17 mouse cellular contexts compared by ENCODE assay signal in genomic region chr1:184536311-184537200, GRCm38 (mm10).
DNase-seq lines count a peak whose midpoint lies in the region; ATAC-seq lines count a peak whose summit lies in the region.
"Had no signal": no experiment of that assay in that cellular context is flagged by ENCODE, and none has a peak within 500 bp of the region (broad histone marks: within the 10 kb centered on the region; RNA-seq: fewer than 3 reads in every experiment).

No protein-coding gene starts in this region.

- 50% methylated on average over 11 of the region's 11 CpGs for WGBS in liver, embryonic 15.5 days (ENCODE audit: insufficient replicate concordance)
- 66% methylated on average over 11 of the region's 11 CpGs for WGBS in liver, embryonic 11.5 days
- 87% methylated on average over 11 of the region's 11 CpGs for WGBS in hindbrain, embryonic 13.5 days

- H3K4me1 ChIP-seq in liver, embryonic 15.5 days (replicated peaks), result no peaks in the 10 kb centered on the region
- no peaks in the 10 kb centered on the region for H3K4me1 ChIP-seq in liver, embryonic 11.5 days (replicated peaks; ENCODE audit: control insufficient read depth, insufficient read depth, low read length)
- no peaks in the 10 kb centered on the region for H3K4me1 ChIP-seq in hindbrain, embryonic 13.5 days (replicated peaks)
- H3K4me1 ChIP-seq: forebrain, embryonic 10.5 days had no signal

- no peaks in the 10 kb centered on the region for H3K36me3 ChIP-seq in liver, embryonic 15.5 days (replicated peaks)
- no peaks in the 10 kb centered on the region for H3K36me3 ChIP-seq in liver, embryonic 11.5 days (ENCODE audit: control insufficient read depth, insufficient read depth, low read length)
- no peaks in the 10 kb centered on the region for H3K36me3 ChIP-seq in hindbrain, embryonic 13.5 days
- H3K36me3 ChIP-seq: embryonic facial prominence, embryonic 13.5 days; forebrain, embryonic 10.5 days had no signal

- peak overlapping the region; percentile 29; the same call in 1 of the 2 replicates for H3K27ac ChIP-seq in liver, embryonic 15.5 days (replicated peaks)
- no peak overlapping the region for H3K27ac ChIP-seq in liver, embryonic 11.5 days (ENCODE audit: low read depth, low read length)
- no peak overlapping the region for H3K27ac ChIP-seq in hindbrain, embryonic 13.5 days
- H3K27ac ChIP-seq: embryonic facial prominence, embryonic 13.5 days; forebrain, embryonic 10.5 days; liver, embryonic 14.5 days had no signal

- no peak overlapping the region for H3K9ac ChIP-seq in liver, embryonic 15.5 days
- H3K9ac ChIP-seq in liver, embryonic 11.5 days (ENCODE audit: low read depth, low read length), result no peak overlapping the region
- H3K9ac ChIP-seq in hindbrain, embryonic 13.5 days, result no peak overlapping the region
- H3K9ac ChIP-seq: embryonic facial prominence, embryonic 13.5 days; liver, embryonic 14.5 days had no signal

- H3K4me2 ChIP-seq in liver, embryonic 15.5 days, result no peak overlapping the region
- no peak overlapping the region for H3K4me2 ChIP-seq in liver, embryonic 11.5 days
- no peak overlapping the region for H3K4me2 ChIP-seq in hindbrain, embryonic 13.5 days
- H3K4me2 ChIP-seq: embryonic facial prominence, embryonic 13.5 days had no signal

- ATAC-seq in liver, embryonic 15.5 days (ENCODE audit: insufficient read depth), result no peak
- no peak for ATAC-seq in liver, embryonic 11.5 days (replicated peaks; ENCODE audit: low FRiP score)
- peak; percentile 75 for ATAC-seq in common myeloid progenitor, adult 5-6 weeks (replicated peaks; ENCODE audit: low read depth, poor library complexity, severe bottlenecking)
- ATAC-seq in megakaryocyte-erythroid progenitor cell, adult 5-6 weeks (replicated peaks; ENCODE audit: low FRiP score, low TSS enrichment, poor library complexity, severe bottlenecking), result peak; percentile 52; the same call in 1 of the 2 replicates
- ATAC-seq in hindbrain, embryonic 13.5 days (ENCODE audit: low FRiP score), result no peak

- H3K27me3 ChIP-seq in liver, embryonic 15.5 days, result no peaks in the 10 kb centered on the region
- no peaks in the 10 kb centered on the region for H3K27me3 ChIP-seq in liver, embryonic 11.5 days (replicated peaks; ENCODE audit: control insufficient read depth, insufficient read depth, low read length)
- no peaks in the 10 kb centered on the region for H3K27me3 ChIP-seq in hindbrain, embryonic 13.5 days

- no peak overlapping the region for H3K4me3 ChIP-seq in liver, embryonic 15.5 days (replicated peaks)
- H3K4me3 ChIP-seq in liver, embryonic 11.5 days (ENCODE audit: low read depth, low read length), result no peak overlapping the region
- no peak overlapping the region for H3K4me3 ChIP-seq in hindbrain, embryonic 13.5 days
- H3K4me3 ChIP-seq: embryonic facial prominence, embryonic 13.5 days; forebrain, embryonic 10.5 days had no signal

- no peak for DNase-seq in liver, embryonic 11.5 days (ENCODE audit: low spot score)
- peak; percentile 55 for DNase-seq in NIH3T3 (ENCODE audit: low read depth)
- no peak for DNase-seq in MN1 (ENCODE audit: low spot score)
- DNase-seq: cerebellum, adult 11-12 months; cerebellum, postnatal 36 days; gastrocnemius, postnatal 14 days; heart, postnatal 4 days; kidney, adult 18-20 months; kidney, postnatal 10 days; left cerebral cortex, postnatal 4 days had no signal

- H3K9me3 ChIP-seq in liver, embryonic 15.5 days (replicated peaks), result no peaks in the 10 kb centered on the region
- H3K9me3 ChIP-seq in liver, embryonic 11.5 days (ENCODE audit: control insufficient read depth, low read length), result no peaks in the 10 kb centered on the region
- no peaks in the 10 kb centered on the region for H3K9me3 ChIP-seq in hindbrain, embryonic 13.5 days
- H3K9me3 ChIP-seq: embryonic facial prominence, embryonic 13.5 days; forebrain, embryonic 10.5 days had no signal

Comparison
In these comparisons a context has a peak if more than half of its experiments do, and no peak if none do; other contexts are left out.
1. ATAC-seq: peak in common myeloid progenitor, adult 5-6 weeks (single experiment) and megakaryocyte-erythroid progenitor cell, adult 5-6 weeks (single experiment); none in liver, embryonic 15.5 days (single experiment), liver, embryonic 11.5 days (single experiment) and hindbrain, embryonic 13.5 days (single experiment).